Mouse (Mus musculus) stomach, postnatal 0 days (tissue): ENCODE measurements around the gene Lifr.

ENCODE experiments used
- CTCF ChIP-seq: IDR thresholded peaks from 2 replicates; pipeline ENCODE4 v1.5.1; 2016; ENCODE audit warnings: antibody characterized with exemption, low read depth, mild to moderate bottlenecking, moderate library complexity
- EP300 ChIP-seq: optimal IDR thresholded peaks from 2 replicates; pipeline ENCODE3; 2016; ENCODE audit warnings: antibody characterized with exemption

DNA sequence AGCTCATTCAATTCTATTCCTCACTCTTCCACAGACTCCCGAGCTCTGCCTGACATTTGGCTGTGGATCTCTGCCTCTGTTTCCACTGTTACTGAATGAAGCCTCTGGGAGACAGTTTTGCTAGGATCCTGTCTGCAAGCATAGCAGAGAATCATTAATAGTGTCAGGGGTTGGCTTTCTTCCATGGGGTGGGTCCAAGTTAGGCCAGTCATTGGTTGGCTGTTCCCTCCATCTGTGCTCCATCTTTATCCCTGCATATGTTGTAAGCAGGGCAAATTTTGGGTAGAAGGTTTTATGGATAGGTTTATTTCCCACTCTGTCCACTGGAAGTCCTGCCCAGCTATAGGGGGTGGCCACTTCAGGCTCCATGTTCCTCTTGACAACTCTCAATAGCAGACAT, 9.0 kb downstream of the Lifr start:
- no peak for TF ChIP-seq CTCF
- no peak for TF ChIP-seq EP300
